Mouse (Mus musculus) stomach, embryonic 16.5 days (tissue): ENCODE measurements at regions not wholly inside any gene's neighbourhood (a gene's known extent, or its start where the extent isn't known, plus 50 kb on each side); places are given as distances from the start of the nearest gene placed in this dataset.

ENCODE experiments used
- ATAC-seq: fragments of 200-750 bp; cut with Nextera tagmentation; 2 replicates; pipeline ENCODE4 v1.8.0; 2017; ENCODE audit warnings: moderate number of reproducible peaks, moderate TSS enrichment; ENCODE audit not compliant: insufficient read depth, low FRiP score
- H3K27ac ChIP-seq: fragments of 300-500 bp; sonication (generic); 2 replicates; pipeline ENCODE4 v1.5.1; 2014; ENCODE audit warnings: low read length
- H3K27me3 ChIP-seq: fragments of 300-500 bp; sonication (generic); 2 replicates; pipeline ENCODE4 v1.6.1; 2014; ENCODE audit warnings: low read length, control low read depth, mixed read lengths; ENCODE audit not compliant: control insufficient read depth, insufficient read depth
- H3K36me3 ChIP-seq: fragments of 300-500 bp; sonication (generic); 2 replicates; pipeline ENCODE4 v1.6.1; 2014; ENCODE audit warnings: low read length; ENCODE audit not compliant: control insufficient read depth, insufficient read depth
- H3K4me1 ChIP-seq: fragments of 300-500 bp; sonication (generic); 2 replicates; pipeline ENCODE4 v1.6.1; 2014; ENCODE audit warnings: low read length, control low read depth, mixed read lengths; ENCODE audit not compliant: control insufficient read depth, insufficient read depth
- H3K4me2 ChIP-seq: fragments of 300-500 bp; sonication (generic); 2 replicates; pipeline ENCODE4 v1.6.1; 2014; ENCODE audit warnings: low read depth, low read length, mixed read lengths
- H3K4me3 ChIP-seq: fragments of 300-500 bp; sonication (generic); replicated peaks from 2 replicates; pipeline ENCODE4 v1.5.1; 2014; ENCODE audit warnings: mild to moderate bottlenecking, low read length
- H3K9ac ChIP-seq: fragments of 300-500 bp; sonication (generic); 2 replicates; pipeline ENCODE4 v1.6.1; 2014; ENCODE audit warnings: low read length
- H3K9me3 ChIP-seq: fragments of 300-500 bp; sonication (generic); replicated peaks from 2 replicates; pipeline ENCODE4 v1.6.1; 2016; ENCODE audit warnings: low read length, control low read depth; ENCODE audit not compliant: control insufficient read depth
- WGBS: fragments of 180-500 bp; shearing (Covaris S2); extraction: QIAGEN DNeasy Blood & Tissue Kit; methylation state at CpG from one replicate; pipeline ENCODE4 v1.1.7; 2014; 5-methylcytosine and 5-hydroxymethylcytosine counted together

DNA sequence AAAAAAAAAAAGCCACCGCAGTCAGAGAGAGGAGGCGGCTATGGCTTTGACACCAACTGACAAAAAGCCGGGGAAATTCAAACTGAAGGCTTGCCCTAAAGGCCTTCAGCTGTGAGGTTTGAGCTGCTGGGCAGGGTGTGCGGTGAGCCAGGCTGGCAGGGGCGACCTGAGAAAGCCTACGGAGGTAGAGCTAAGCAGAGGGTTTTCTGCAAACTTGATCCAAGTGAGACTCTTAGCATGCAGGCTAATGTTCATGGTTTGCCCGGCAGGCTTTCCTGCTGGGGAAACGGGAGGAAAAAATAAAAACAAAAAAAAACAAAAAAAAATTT is 186.4 kb upstream of the Zfp462 start:
- H3K27me3 ChIP-seq: no peaks in the 10 kb centered on the region
- ATAC-seq: no peak

DNA sequence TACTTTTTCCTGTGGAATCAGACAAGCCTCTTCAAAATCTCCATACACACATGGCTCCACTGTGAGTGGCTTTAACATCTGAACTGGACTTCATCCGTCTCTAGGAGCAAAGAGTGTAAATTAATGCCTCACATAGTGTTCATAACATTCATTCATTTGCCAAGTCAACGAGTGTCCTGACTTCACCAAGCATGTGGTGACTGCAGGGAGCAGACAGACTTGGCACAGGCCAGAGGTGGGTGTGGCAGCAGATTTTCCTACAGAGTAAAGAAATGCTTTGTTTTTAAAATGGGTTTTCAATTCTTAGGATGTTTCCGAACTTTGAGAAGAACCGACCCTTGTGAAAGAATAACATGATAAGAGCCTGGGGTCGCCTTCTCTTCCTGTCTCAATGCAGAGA is 183.6 kb upstream of the Zfp462 start:
- Histone ChIP-seq H3K4me2 (no peak overlapping the region), H3K4me3 (no peak overlapping the region), H3K27me3 (no peaks in the 10 kb centered on the region), H3K9me3 (no peaks in the 10 kb centered on the region), H3K36me3 (no peaks in the 10 kb centered on the region), H3K4me1 (0 out of 2 replicates have a peak, but pooled peaks cover 7% of the 10 kb centered on the region), H3K9ac (no peak overlapping the region), H3K27ac (no peak overlapping the region)
- ATAC-seq: no peak
- 51% methylated on average over 5 of the region's 5 CpGs for WGBS

More for the DNA sequence above, 186.4 kb upstream of the Zfp462 start:
- peak overlapping the region; percentile 4; the same call in 1 of the 2 replicates for H3K4me3 ChIP-seq
- no peaks in the 10 kb centered on the region for H3K9me3 ChIP-seq
- H3K27ac ChIP-seq: no peak overlapping the region
- 0 out of 2 replicates have a peak, but pooled peaks cover 7% of the 10 kb centered on the region for H3K4me1 ChIP-seq
- no peaks in the 10 kb centered on the region for H3K36me3 ChIP-seq
- peak overlapping the region; percentile 42 for H3K4me2 ChIP-seq
- H3K9ac ChIP-seq: 0 out of 2 replicates have a peak overlapping the region, but pooled peaks have one; percentile 15
- WGBS: 44% methylated on average over 8 of the region's 8 CpGs

DNA sequence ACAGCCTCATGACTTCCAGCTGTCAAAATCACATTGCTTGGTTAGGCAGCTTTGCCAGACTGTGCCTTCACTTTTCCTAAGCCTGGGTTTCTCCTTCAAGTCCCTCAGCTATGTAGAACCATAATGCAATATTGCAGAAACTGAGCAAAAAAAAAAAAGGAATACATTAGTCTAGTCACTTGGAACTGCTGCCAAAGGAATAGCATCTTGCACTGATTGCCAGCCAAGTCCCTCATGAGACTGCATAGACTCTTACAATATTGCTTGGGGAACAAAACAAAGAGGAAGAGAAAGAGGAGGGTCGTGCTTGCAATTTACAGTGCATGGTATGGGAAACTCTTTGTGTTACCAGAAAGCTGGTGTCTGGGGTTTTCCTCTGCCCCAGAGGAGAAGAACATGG is 179.8 kb upstream of the Zfp462 start:
- ATAC-seq: no peak
- no peaks in the 10 kb centered on the region for H3K4me1 ChIP-seq
- H3K9ac ChIP-seq: no peak overlapping the region
- no peaks in the 10 kb centered on the region for H3K27me3 ChIP-seq
- H3K4me3 ChIP-seq: no peak overlapping the region
- H3K9me3 ChIP-seq: no peaks in the 10 kb centered on the region
- H3K4me2 ChIP-seq: no peak overlapping the region
- no peak overlapping the region for H3K27ac ChIP-seq
- no peaks in the 10 kb centered on the region for H3K36me3 ChIP-seq
- WGBS: 67% methylated on average over 1 of the region's 1 CpGs

DNA sequence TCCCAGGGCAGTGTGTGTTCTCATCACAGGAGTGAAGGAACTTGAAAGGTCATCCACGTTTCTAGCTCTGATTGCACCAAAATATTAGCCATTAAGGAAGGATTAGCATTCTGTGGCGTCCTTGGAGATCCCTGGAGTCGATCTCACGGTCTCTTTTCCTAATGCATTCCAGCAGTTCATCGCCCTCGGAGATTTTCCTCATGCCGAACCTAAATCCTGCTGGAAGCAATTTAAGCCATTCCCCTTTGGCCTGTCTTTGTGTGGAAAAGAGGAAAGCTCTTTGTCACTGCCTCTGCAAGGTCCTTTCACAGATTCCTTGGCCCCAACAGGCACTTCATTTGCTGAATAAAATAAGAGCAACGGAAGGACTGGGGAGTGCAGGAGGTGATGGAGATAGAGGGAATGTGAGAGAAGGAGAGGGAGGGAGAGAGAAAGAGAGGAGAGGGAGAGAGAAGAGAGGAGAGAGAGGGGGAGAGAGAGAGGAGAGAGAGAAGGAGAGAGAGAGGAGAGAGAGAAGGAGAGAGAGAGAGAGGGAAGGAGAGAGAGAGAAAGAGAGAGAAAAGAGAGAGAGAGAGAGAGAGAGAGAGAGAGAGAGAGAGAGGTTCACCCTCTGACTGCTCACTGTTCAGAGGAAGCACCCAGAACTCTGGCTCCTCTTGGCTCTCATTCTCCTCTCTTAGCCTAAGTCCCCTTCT is 177.2 kb upstream of the Zfp462 start:
- 50% methylated on average over 8 of the region's 8 CpGs for WGBS
- no peak overlapping the region for H3K4me2 ChIP-seq
- no peak overlapping the region for H3K4me3 ChIP-seq
- no peaks in the 10 kb centered on the region for H3K36me3 ChIP-seq
- H3K9ac ChIP-seq: no peak overlapping the region
- H3K9me3 ChIP-seq: no peaks in the 10 kb centered on the region
- no peaks in the 10 kb centered on the region for H3K4me1 ChIP-seq
- ATAC-seq: no peak
- no peaks in the 10 kb centered on the region for H3K27me3 ChIP-seq
- H3K27ac ChIP-seq: no peak overlapping the region

DNA sequence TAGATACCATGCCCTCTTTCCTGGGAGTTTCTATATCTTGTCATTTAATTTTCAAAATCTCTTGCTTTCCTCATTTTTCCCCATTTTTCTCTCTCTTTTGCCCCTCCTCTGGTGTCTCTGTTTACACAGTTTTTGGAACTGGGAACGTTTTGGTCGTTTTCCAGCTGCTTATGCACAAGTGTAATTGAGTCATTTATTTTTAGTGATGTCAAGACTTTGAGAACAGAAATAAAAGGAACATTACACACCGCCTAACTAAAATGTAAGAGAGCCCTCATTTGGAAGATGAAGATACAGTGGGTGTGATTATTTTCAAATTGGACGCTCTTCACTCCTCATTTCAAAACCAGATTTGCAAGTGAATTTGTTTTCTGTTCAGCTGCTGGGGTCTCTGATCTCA is 176.0 kb upstream of the Zfp462 start:
- Histone ChIP-seq H3K4me2 (no peak overlapping the region), H3K27me3 (no peaks in the 10 kb centered on the region), H3K27ac (no peak overlapping the region), H3K4me1 (no peaks in the 10 kb centered on the region), H3K4me3 (no peak overlapping the region), H3K9me3 (no peaks in the 10 kb centered on the region), H3K9ac (no peak overlapping the region), H3K36me3 (no peaks in the 10 kb centered on the region)
- 54% methylated on average over 4 of the region's 4 CpGs for WGBS
- no peak for ATAC-seq

DNA sequence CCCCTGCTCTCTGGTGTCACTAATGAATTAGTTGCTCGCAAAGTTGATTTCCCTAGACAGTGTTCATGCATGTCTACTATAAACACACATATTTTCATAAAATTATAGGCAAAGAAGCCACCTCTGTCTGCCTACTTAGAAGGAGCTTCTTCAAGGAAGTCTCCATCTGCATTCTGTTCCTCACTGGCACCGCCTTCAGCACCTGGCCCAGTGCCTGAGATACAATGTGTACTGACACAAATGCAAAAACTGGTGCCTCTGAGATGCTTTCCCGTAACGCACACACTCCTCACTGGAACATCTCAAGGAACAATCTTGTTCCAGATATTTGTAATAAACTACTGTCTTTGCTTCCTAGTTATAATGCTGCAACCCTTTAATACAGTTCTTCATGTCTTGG is 170.8 kb upstream of the Zfp462 start:
- no peak for ATAC-seq
- Histone ChIP-seq H3K4me3 (no peak overlapping the region), H3K4me2 (no peak overlapping the region), H3K4me1 (no peaks in the 10 kb centered on the region), H3K9ac (no peak overlapping the region), H3K27ac (no peak overlapping the region), H3K9me3 (no peaks in the 10 kb centered on the region), H3K36me3 (no peaks in the 10 kb centered on the region), H3K27me3 (no peaks in the 10 kb centered on the region)
- 85% methylated on average over 4 of the region's 4 CpGs for WGBS

DNA sequence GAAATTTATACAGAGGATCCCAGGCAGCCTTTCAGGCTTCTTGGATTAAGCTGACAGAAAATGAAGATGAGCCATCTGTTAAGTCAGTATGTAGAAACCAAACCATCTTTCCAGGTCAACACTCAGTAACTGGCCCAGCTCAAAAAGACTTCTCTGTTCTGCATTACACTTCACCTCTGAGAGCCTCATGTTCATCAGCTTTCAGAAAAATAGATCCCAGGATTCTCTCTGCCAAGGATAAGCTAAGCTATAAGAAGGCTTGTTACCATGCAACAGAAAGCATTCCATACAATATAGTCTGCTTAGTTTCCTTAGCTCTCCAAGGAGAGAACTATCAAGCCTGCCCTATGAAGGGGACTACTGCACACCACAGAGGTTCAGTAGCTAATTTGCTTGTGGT is 170.1 kb upstream of the Zfp462 start:
- H3K4me3 ChIP-seq: no peak overlapping the region
- H3K4me1 ChIP-seq: no peaks in the 10 kb centered on the region
- H3K27me3 ChIP-seq: no peaks in the 10 kb centered on the region
- H3K36me3 ChIP-seq: no peaks in the 10 kb centered on the region
- no peak overlapping the region for H3K4me2 ChIP-seq
- no peak overlapping the region for H3K9ac ChIP-seq
- H3K9me3 ChIP-seq: no peaks in the 10 kb centered on the region
- H3K27ac ChIP-seq: no peak overlapping the region
- no peak for ATAC-seq

DNA sequence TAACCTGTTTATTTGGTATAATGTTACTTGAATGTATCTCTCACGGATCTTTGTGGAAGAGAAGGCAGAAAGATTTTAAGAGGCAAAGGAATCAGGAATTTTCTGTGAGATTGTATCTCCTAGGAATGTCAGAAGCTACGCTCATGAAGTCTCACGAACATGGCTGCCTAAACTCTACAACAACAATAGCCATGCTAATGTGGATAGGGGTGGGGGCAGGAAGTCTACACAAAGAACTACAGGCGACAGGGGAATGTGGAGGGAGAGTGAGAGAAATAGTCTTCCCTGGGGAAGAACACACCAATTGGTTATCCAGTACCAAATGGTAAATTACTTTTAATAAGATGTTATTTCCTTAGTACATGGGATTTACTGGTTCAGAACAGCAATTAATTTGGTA is 164.3 kb upstream of the Zfp462 start:
- Histone ChIP-seq H3K27me3 (no peaks in the 10 kb centered on the region), H3K9ac (no peak overlapping the region), H3K9me3 (no peaks in the 10 kb centered on the region), H3K4me2 (no peak overlapping the region), H3K4me3 (no peak overlapping the region), H3K27ac (no peak overlapping the region), H3K4me1 (no peaks in the 10 kb centered on the region), H3K36me3 (no peaks in the 10 kb centered on the region)
- no peak for ATAC-seq
- WGBS: 68% methylated on average over 4 of the region's 4 CpGs

DNA sequence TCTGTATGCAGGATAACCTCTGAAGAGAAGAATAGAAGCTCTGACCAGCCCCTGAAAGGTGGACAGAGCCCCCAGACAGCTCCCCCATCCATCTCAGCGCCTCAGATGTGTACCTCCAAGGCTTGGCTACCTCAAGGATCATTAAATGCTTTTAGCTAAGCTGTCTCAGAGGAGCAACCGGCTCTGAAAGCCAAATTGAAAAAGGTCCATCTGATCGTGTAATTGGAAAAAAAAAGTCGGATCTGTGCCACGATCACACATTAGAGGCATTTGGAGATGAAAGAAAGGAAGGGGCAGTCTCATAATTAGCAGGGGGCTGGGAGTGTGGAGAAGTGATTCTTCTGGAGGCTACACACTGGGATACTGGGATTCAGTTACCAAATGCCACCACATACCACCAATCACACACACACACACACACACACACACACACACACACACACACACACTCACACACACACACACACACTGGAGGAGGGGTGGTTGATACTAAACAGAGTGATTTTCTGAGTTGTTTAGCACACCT is 153.6 kb upstream of the Zfp462 start:
- Histone ChIP-seq H3K4me2 (no peak overlapping the region), H3K4me1 (no peaks in the 10 kb centered on the region), H3K9ac (no peak overlapping the region), H3K27ac (no peak overlapping the region), H3K27me3 (no peaks in the 10 kb centered on the region), H3K36me3 (no peaks in the 10 kb centered on the region), H3K4me3 (no peak overlapping the region), H3K9me3 (no peaks in the 10 kb centered on the region)
- WGBS: 80% methylated on average over 5 of the region's 5 CpGs
- ATAC-seq: no peak
